Mouse (Mus musculus) cerebellum, adult (tissue): Measurements from ENCODE around the gene Nbr1.
"Not testable (repeated sequence)": the region's sequence is repeated elsewhere in the genome, so short reads cannot be mapped to it uniquely, and the experiment has no call there.

Source experiments
- ATAC-seq: cut with Nextera tagmentation; 2 replicates; pipeline ENCODE4 v1.9.2; 2017; ENCODE audit warnings: mild to moderate bottlenecking, moderate library complexity, mixed read lengths; ENCODE audit not compliant: insufficient number of reproducible peaks, low FRiP score, low TSS enrichment

The Nbr1 gene

GRCm38 (mm10) chr11:101582054-101583035, 30.4 kb downstream of the Nbr1 start, which contains the start of gene Tmem106a:
TSS of gene Tmem106a (plus strand) at chr11:101582242.
- ATAC-seq: no peak

GRCm38 (mm10) chr11:101583205-101583604, 31.3 kb downstream of the Nbr1 start:
- no peak for ATAC-seq

- ATAC-seq: not testable (repeated sequence)
These were observed 33.1 kb downstream of the Nbr1 start for GRCm38 (mm10) chr11:101585031-101585430.

GRCm38 (mm10) chr11:101585805-101586204, 33.9 kb downstream of the Nbr1 start:
- ATAC-seq: no peak

- ATAC-seq: no peak
These were observed 35.7 kb downstream of the Nbr1 start for GRCm38 (mm10) chr11:101587676-101588075.

- no peak for ATAC-seq
These were observed 36.9 kb downstream of the Nbr1 start for GRCm38 (mm10) chr11:101588868-101589267.

- no peak for ATAC-seq
These were observed 37.5 kb downstream of the Nbr1 start for GRCm38 (mm10) chr11:101589444-101589843.

GRCm38 (mm10) chr11:101589989-101590624, 38.2 kb downstream of the Nbr1 start:
- ATAC-seq: no peak

GRCm38 (mm10) chr11:101599156-101599555, 47.2 kb downstream of the Nbr1 start, which contains the start of gene Gm11634:
TSS of gene Gm11634 (minus strand) at chr11:101599256.
- ATAC-seq: no peak

- ATAC-seq: no peak
These were observed 50.5 kb downstream of the Nbr1 start for GRCm38 (mm10) chr11:101602491-101602890.

GRCm38 (mm10) chr11:101604116-101604515, 52.2 kb downstream of the Nbr1 start:
- ATAC-seq: no peak

GRCm38 (mm10) chr11:101604531-101605453, 52.8 kb downstream of the Nbr1 start:
- not testable (repeated sequence) for ATAC-seq

- ATAC-seq: not testable (repeated sequence)
These were observed 55.2 kb downstream of the Nbr1 start for GRCm38 (mm10) chr11:101607134-101607533.

- no peak for ATAC-seq
These were observed 58.5 kb downstream of the Nbr1 start for GRCm38 (mm10) chr11:101610445-101610844.

GRCm38 (mm10) chr11:101613596-101613995, 61.6 kb downstream of the Nbr1 start:
- no peak for ATAC-seq

- no peak for ATAC-seq
These were observed 62.2 kb downstream of the Nbr1 start for GRCm38 (mm10) chr11:101614116-101614515.

- ATAC-seq: no peak
These were observed 63.4 kb downstream of the Nbr1 start for GRCm38 (mm10) chr11:101615380-101615779.

- no peak for ATAC-seq
These were observed 64.2 kb downstream of the Nbr1 start for GRCm38 (mm10) chr11:101616104-101616503.

- ATAC-seq: no peak
These were observed 65.2 kb downstream of the Nbr1 start for GRCm38 (mm10) chr11:101616948-101617767.
